Mouse (Mus musculus): Measurements from ENCODE around the gene Apobec3. TPM values are rescaled to one million over a fixed set of nuclear protein-coding genes. Genes with fewer than 3 reads are reported as not detected.
A peak's percentile ranks its signal among the peaks of the same experiment; 100 is the strongest.

Gene Apobec3
- polyA plus RNA-seq (2015; fragmentation: Nextera tagmentation; extraction: Ambion mirVana): 12.9 and 16.2 TPM in 2 replicates

GRCm38 (mm10) chr15:79891436-79892212 lies at the start of gene Apobec3:
Gene Apobec3 (plus strand): TSS chr15:79891659.
- Histone ChIP-seq H3K9ac (ENCODE audit: low read depth, low read length) (peak within 1 kb of the TSS; percentile 66), H3K27me3 (replicated peaks; ENCODE audit: control insufficient read depth, insufficient read depth, low read length) (peaks cover 3% of the 10 kb centered on the region; the same call in 1 of the 2 replicates), H3K36me3 (ENCODE audit: control insufficient read depth, insufficient read depth, low read length) (no peaks in the 10 kb centered on the region), H3K4me2 (ENCODE audit: low read depth, low read length) (peak within 1 kb of the TSS; percentile 73), H3K27ac (ENCODE audit: low read length) (peak within 1 kb of the TSS; percentile 61; the same call in 1 of the 2 replicates), H3K4me3 (ENCODE audit: low read length) (peak within 1 kb of the TSS; percentile 53), H3K9me3 (ENCODE audit: control insufficient read depth, low read length) (no peaks in the 10 kb centered on the region), H3K4me1 (ENCODE audit: control insufficient read depth, insufficient read depth, low read length) (peaks cover 15% of the 10 kb centered on the region)
- peak; percentile 57 for ATAC-seq
- 3% methylated on average over 20 of the region's 20 CpGs for WGBS

GRCm38 (mm10) chr15:79842985-79843384 lies 48.5 kb upstream of the Apobec3 start:
- H3K9ac ChIP-seq (ENCODE audit: low read depth, low read length): no peak overlapping the region
- ATAC-seq: no peak
- no peaks in the 10 kb centered on the region for H3K9me3 ChIP-seq (ENCODE audit: control insufficient read depth, low read length)
- H3K27ac ChIP-seq (ENCODE audit: low read length): no peak overlapping the region
- peaks cover 6% of the 10 kb centered on the region; the same call in 1 of the 2 replicates for H3K4me1 ChIP-seq (ENCODE audit: control insufficient read depth, insufficient read depth, low read length)
- no peak overlapping the region for H3K4me2 ChIP-seq (ENCODE audit: low read depth, low read length)
- no peaks in the 10 kb centered on the region for H3K36me3 ChIP-seq (ENCODE audit: control insufficient read depth, insufficient read depth, low read length)
- H3K27me3 ChIP-seq (replicated peaks; ENCODE audit: control insufficient read depth, insufficient read depth, low read length): no peaks in the 10 kb centered on the region
- no peak overlapping the region for H3K4me3 ChIP-seq (ENCODE audit: low read length)
- WGBS: 83% methylated on average over 3 of the region's 3 CpGs

- H3K9me3 ChIP-seq (ENCODE audit: control insufficient read depth, low read length): no peaks in the 10 kb centered on the region
- H3K36me3 ChIP-seq (ENCODE audit: control insufficient read depth, insufficient read depth, low read length): no peaks in the 10 kb centered on the region
- no peak overlapping the region for H3K27ac ChIP-seq (ENCODE audit: low read length)
- no peak overlapping the region for H3K4me2 ChIP-seq (ENCODE audit: low read depth, low read length)
- WGBS: 57% methylated on average over 4 of the region's 4 CpGs
- H3K4me1 ChIP-seq (ENCODE audit: control insufficient read depth, insufficient read depth, low read length): peaks cover 6% of the 10 kb centered on the region; the same call in 1 of the 2 replicates
- H3K4me3 ChIP-seq (ENCODE audit: low read length): no peak overlapping the region
- no peaks in the 10 kb centered on the region for H3K27me3 ChIP-seq (replicated peaks; ENCODE audit: control insufficient read depth, insufficient read depth, low read length)
- no peak for ATAC-seq
- no peak overlapping the region for H3K9ac ChIP-seq (ENCODE audit: low read depth, low read length)
Measured at GRCm38 (mm10) chr15:79845986-79846385, 45.5 kb upstream of the Apobec3 start.

GRCm38 (mm10) chr15:79847100-79847499 lies 44.4 kb upstream of the Apobec3 start:
- peak overlapping the region; percentile 26; the same call in 1 of the 2 replicates for H3K27ac ChIP-seq (ENCODE audit: low read length)
- H3K9ac ChIP-seq (ENCODE audit: low read depth, low read length): no peak overlapping the region
- no peaks in the 10 kb centered on the region for H3K9me3 ChIP-seq (ENCODE audit: control insufficient read depth, low read length)
- no peak overlapping the region for H3K4me2 ChIP-seq (ENCODE audit: low read depth, low read length)
- ATAC-seq: peak; percentile 73
- no peaks in the 10 kb centered on the region for H3K36me3 ChIP-seq (ENCODE audit: control insufficient read depth, insufficient read depth, low read length)
- H3K4me1 ChIP-seq (ENCODE audit: control insufficient read depth, insufficient read depth, low read length): peaks cover 6% of the 10 kb centered on the region; the same call in 1 of the 2 replicates
- WGBS: 30% methylated on average over 5 of the region's 5 CpGs
- no peak overlapping the region for H3K4me3 ChIP-seq (ENCODE audit: low read length)
- H3K27me3 ChIP-seq (replicated peaks; ENCODE audit: control insufficient read depth, insufficient read depth, low read length): no peaks in the 10 kb centered on the region

GRCm38 (mm10) chr15:79850143-79850542 lies 41.3 kb upstream of the Apobec3 start:
- H3K36me3 ChIP-seq (ENCODE audit: control insufficient read depth, insufficient read depth, low read length): no peaks in the 10 kb centered on the region
- H3K9me3 ChIP-seq (ENCODE audit: control insufficient read depth, low read length): no peaks in the 10 kb centered on the region
- H3K27me3 ChIP-seq (replicated peaks; ENCODE audit: control insufficient read depth, insufficient read depth, low read length): no peaks in the 10 kb centered on the region
- H3K27ac ChIP-seq (ENCODE audit: low read length): no peak overlapping the region
- WGBS: 95% methylated on average over 2 of the region's 2 CpGs
- H3K4me1 ChIP-seq (ENCODE audit: control insufficient read depth, insufficient read depth, low read length): peaks cover 6% of the 10 kb centered on the region; the same call in 1 of the 2 replicates
- H3K4me2 ChIP-seq (ENCODE audit: low read depth, low read length): no peak overlapping the region
- no peak for ATAC-seq
- no peak overlapping the region for H3K9ac ChIP-seq (ENCODE audit: low read depth, low read length)
- H3K4me3 ChIP-seq (ENCODE audit: low read length): no peak overlapping the region

GRCm38 (mm10) chr15:79858979-79859378 lies 32.5 kb upstream of the Apobec3 start:
- H3K27ac ChIP-seq (ENCODE audit: low read length): no peak overlapping the region
- H3K9ac ChIP-seq (ENCODE audit: low read depth, low read length): no peak overlapping the region
- H3K27me3 ChIP-seq (replicated peaks; ENCODE audit: control insufficient read depth, insufficient read depth, low read length): no peaks in the 10 kb centered on the region
- H3K9me3 ChIP-seq (ENCODE audit: control insufficient read depth, low read length): no peaks in the 10 kb centered on the region
- no peaks in the 10 kb centered on the region for H3K4me1 ChIP-seq (ENCODE audit: control insufficient read depth, insufficient read depth, low read length)
- H3K4me2 ChIP-seq (ENCODE audit: low read depth, low read length): no peak overlapping the region
- WGBS: 81% methylated on average over 5 of the region's 5 CpGs
- no peak overlapping the region for H3K4me3 ChIP-seq (ENCODE audit: low read length)
- no peak for ATAC-seq
- H3K36me3 ChIP-seq (ENCODE audit: control insufficient read depth, insufficient read depth, low read length): no peaks in the 10 kb centered on the region

GRCm38 (mm10) chr15:79859821-79860220 lies 31.6 kb upstream of the Apobec3 start:
- Histone ChIP-seq H3K9ac (ENCODE audit: low read depth, low read length) (no peak overlapping the region), H3K27me3 (replicated peaks; ENCODE audit: control insufficient read depth, insufficient read depth, low read length) (no peaks in the 10 kb centered on the region), H3K4me2 (ENCODE audit: low read depth, low read length) (no peak overlapping the region), H3K9me3 (ENCODE audit: control insufficient read depth, low read length) (no peaks in the 10 kb centered on the region), H3K4me3 (ENCODE audit: low read length) (no peak overlapping the region), H3K27ac (ENCODE audit: low read length) (no peak overlapping the region), H3K36me3 (ENCODE audit: control insufficient read depth, insufficient read depth, low read length) (no peaks in the 10 kb centered on the region), H3K4me1 (ENCODE audit: control insufficient read depth, insufficient read depth, low read length) (no peaks in the 10 kb centered on the region)
- 88% methylated on average over 9 of the region's 9 CpGs for WGBS
- ATAC-seq: no peak

- ATAC-seq: no peak
- Histone ChIP-seq H3K27ac (ENCODE audit: low read length) (no peak overlapping the region), H3K9me3 (ENCODE audit: control insufficient read depth, low read length) (0 out of 2 replicates have a peak, but pooled peaks cover 3% of the 10 kb centered on the region), H3K27me3 (replicated peaks; ENCODE audit: control insufficient read depth, insufficient read depth, low read length) (no peaks in the 10 kb centered on the region), H3K4me3 (ENCODE audit: low read length) (no peak overlapping the region), H3K4me2 (ENCODE audit: low read depth, low read length) (no peak overlapping the region), H3K9ac (ENCODE audit: low read depth, low read length) (no peak overlapping the region), H3K36me3 (ENCODE audit: control insufficient read depth, insufficient read depth, low read length) (no peaks in the 10 kb centered on the region), H3K4me1 (ENCODE audit: control insufficient read depth, insufficient read depth, low read length) (no peaks in the 10 kb centered on the region)
- 83% methylated on average over 3 of the region's 3 CpGs for WGBS
Measured at GRCm38 (mm10) chr15:79867260-79868002, 24.0 kb upstream of the Apobec3 start.

GRCm38 (mm10) chr15:79873545-79873944 lies 17.9 kb upstream of the Apobec3 start:
- 91% methylated on average over 8 of the region's 8 CpGs for WGBS
- 0 out of 2 replicates have a peak, but pooled peaks cover 3% of the 10 kb centered on the region for H3K9me3 ChIP-seq (ENCODE audit: control insufficient read depth, low read length)
- no peak overlapping the region for H3K4me3 ChIP-seq (ENCODE audit: low read length)
- H3K4me2 ChIP-seq (ENCODE audit: low read depth, low read length): no peak overlapping the region
- no peaks in the 10 kb centered on the region for H3K27me3 ChIP-seq (replicated peaks; ENCODE audit: control insufficient read depth, insufficient read depth, low read length)
- ATAC-seq: no peak
- no peaks in the 10 kb centered on the region for H3K36me3 ChIP-seq (ENCODE audit: control insufficient read depth, insufficient read depth, low read length)
- H3K9ac ChIP-seq (ENCODE audit: low read depth, low read length): no peak overlapping the region
- 0 out of 2 replicates have a peak, but pooled peaks cover 2% of the 10 kb centered on the region for H3K4me1 ChIP-seq (ENCODE audit: control insufficient read depth, insufficient read depth, low read length)
- H3K27ac ChIP-seq (ENCODE audit: low read length): no peak overlapping the region

Data from intestine, embryonic 16.5 days (tissue).